Mouse (Mus musculus) lung, embryonic 15.5 days (tissue): ENCODE measurements around the gene Retn. TPM values are rescaled to one million over a fixed set of nuclear protein-coding genes. Genes with fewer than 3 reads are reported as not detected.

ENCODE experiments used
- ATAC-seq: fragments of 200-750 bp; cut with Nextera tagmentation; 2 replicates; pipeline ENCODE4 v1.8.0; 2017; ENCODE audit warnings: moderate number of reproducible peaks, borderline replicate concordance; ENCODE audit not compliant: low FRiP score, low TSS enrichment; ENCODE audit errors: extremely low read depth
- H3K27ac ChIP-seq: fragments of 300-500 bp; sonication (generic); 2 replicates; pipeline ENCODE4 v1.5.1; 2015; ENCODE audit warnings: moderate library complexity, mild to moderate bottlenecking, inconsistent platforms
- H3K27me3 ChIP-seq: fragments of 300-500 bp; sonication (generic); 2 replicates; pipeline ENCODE4 v1.6.1; 2015; ENCODE audit warnings: inconsistent platforms
- H3K36me3 ChIP-seq: fragments of 300-500 bp; sonication (generic); 2 replicates; pipeline ENCODE4 v1.6.1; 2015; ENCODE audit warnings: inconsistent platforms
- H3K4me1 ChIP-seq: fragments of 300-500 bp; sonication (generic); 2 replicates; pipeline ENCODE4 v1.6.1; 2015; ENCODE audit warnings: inconsistent platforms
- H3K4me2 ChIP-seq: fragments of 300-500 bp; sonication (generic); 2 replicates; pipeline ENCODE4 v1.6.1; 2015; ENCODE audit warnings: inconsistent platforms, mild to moderate bottlenecking, moderate library complexity
- H3K4me3 ChIP-seq: fragments of 300-500 bp; sonication (generic); 2 replicates; pipeline ENCODE4 v1.5.1; 2015; ENCODE audit warnings: mild to moderate bottlenecking, inconsistent platforms
- H3K9ac ChIP-seq: fragments of 300-500 bp; sonication (generic); 2 replicates; pipeline ENCODE4 v1.6.1; 2015; ENCODE audit warnings: inconsistent platforms
- H3K9me3 ChIP-seq: fragments of 300-500 bp; sonication (generic); 2 replicates; pipeline ENCODE4 v1.6.1; 2016; ENCODE audit warnings: inconsistent platforms
- WGBS: fragments of 180-500 bp; shearing (Covaris S2); methylation state at CpG from one replicate; pipeline ENCODE4 v1.1.7; 2015; 5-methylcytosine and 5-hydroxymethylcytosine counted together
- polyA plus RNA-seq: library from polyadenylated mRNA; unstranded; fragments of >200 nt; fragmentation: Nextera tagmentation; extraction: Ambion mirVana; gene quantifications from 2 replicates; pipeline ENCODE4 v1.2.1, GENCODE M21; 2015

The Retn gene
- polyA plus RNA-seq, 1 experiment from 2014 or later, result not detected

DNA sequence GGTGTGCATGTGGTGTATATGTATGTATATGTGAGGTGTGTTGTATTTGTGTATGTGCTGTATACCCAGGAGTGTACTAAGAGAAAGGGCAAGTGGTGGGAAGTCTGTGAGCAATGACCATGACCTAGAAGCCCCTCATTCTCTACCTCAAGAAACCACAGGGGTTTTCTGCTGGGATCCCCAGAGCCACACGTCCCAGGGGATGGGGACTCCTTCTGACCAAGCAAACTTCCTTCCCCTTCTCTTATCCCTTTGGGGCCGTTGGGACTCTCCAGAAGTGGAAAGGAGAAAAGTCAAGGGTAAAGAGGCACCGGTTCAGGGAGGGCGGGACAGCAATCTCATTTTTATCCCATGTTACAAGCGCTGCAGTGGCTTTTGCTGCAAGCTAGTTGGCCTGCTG is 29.9 kb downstream of the Retn start:
- Histone ChIP-seq H3K4me2 (no peak overlapping the region), H3K4me3 (no peak overlapping the region), H3K9ac (no peak overlapping the region), H3K4me1 (no peaks in the 10 kb centered on the region), H3K27ac (no peak overlapping the region), H3K36me3 (peaks cover 14% of the 10 kb centered on the region), H3K27me3 (no peaks in the 10 kb centered on the region), H3K9me3 (no peaks in the 10 kb centered on the region)
- ATAC-seq, result no peak
- WGBS, result 60% methylated on average over 5 of the region's 5 CpGs

DNA sequence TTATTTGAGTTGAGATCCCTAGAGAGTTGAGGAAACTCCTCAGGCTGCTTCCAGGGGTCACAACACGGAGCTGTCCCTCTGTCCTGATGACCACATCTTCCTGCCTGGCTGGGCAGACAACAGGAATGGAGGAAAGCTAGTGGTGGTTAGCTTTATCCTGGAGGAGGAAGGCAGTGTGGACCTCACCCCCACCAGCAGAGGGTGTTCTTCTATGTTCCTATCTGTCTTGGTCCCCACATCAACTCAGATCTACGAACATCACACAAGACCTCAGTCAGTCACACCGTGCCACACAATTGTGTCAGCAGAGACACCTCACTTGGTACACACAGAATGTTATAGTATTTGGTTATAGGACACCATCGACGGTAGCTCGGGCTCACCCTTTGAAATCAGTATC is 32.0 kb downstream of the Retn start:
- no peaks in the 10 kb centered on the region for H3K9me3 ChIP-seq
- H3K4me1 ChIP-seq, result no peaks in the 10 kb centered on the region
- H3K4me2 ChIP-seq, result no peak overlapping the region
- no peak overlapping the region for H3K9ac ChIP-seq
- no peaks in the 10 kb centered on the region; the same call in 1 of the 2 replicates for H3K36me3 ChIP-seq
- H3K27me3 ChIP-seq, result no peaks in the 10 kb centered on the region
- WGBS, result 73% methylated on average over 6 of the region's 6 CpGs
- no peak for ATAC-seq
- no peak overlapping the region for H3K27ac ChIP-seq
- no peak overlapping the region for H3K4me3 ChIP-seq

DNA sequence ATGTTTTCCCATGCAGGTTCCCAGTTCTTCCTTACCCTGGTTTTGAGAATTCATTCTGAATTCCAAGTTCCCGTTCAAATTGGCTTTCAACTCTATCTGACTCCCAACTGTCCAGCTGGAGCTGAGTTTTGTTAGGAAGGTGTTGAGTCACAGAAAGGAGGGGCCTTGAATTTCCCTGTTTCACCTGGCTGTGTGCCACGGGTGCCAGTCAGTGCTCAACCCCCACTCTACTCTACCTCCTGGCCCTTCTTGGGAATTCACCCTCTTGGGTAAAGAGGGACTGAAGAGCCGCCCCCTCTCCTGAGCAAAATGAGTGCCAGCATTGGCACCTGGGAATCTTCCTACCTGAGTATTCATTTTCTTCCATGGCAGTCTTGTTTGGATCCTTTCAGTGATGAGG is 35.2 kb downstream of the Retn start:
- Histone ChIP-seq H3K4me1 (no peaks in the 10 kb centered on the region), H3K9ac (no peak overlapping the region), H3K27ac (no peak overlapping the region), H3K27me3 (no peaks in the 10 kb centered on the region), H3K4me3 (no peak overlapping the region), H3K4me2 (no peak overlapping the region), H3K36me3 (no peaks in the 10 kb centered on the region), H3K9me3 (no peaks in the 10 kb centered on the region)
- 58% methylated on average over 3 of the region's 3 CpGs for WGBS
- no peak; the same call in 1 of the 2 replicates for ATAC-seq

DNA sequence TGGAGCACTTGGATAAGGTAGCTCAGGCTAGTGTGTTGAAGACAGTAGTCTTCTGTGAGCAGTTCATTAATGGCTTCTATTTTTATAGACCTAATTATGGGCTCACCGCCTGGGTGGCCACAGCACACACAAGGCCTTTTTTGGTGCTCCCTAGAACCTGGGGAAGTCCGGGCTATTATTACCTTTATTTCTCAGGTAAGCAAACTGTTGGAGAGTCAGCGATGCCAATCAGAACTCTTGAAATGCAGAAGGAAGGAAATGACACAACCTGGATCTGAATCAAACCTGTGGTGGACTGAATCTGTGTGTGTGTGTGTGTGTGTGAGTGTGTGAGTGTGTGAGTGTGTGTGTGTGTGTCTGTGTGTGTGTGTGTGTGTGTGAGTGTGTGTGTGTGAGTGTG is 38.6 kb downstream of the Retn start, which contains the start of gene Fcer2a:
Gene Fcer2a (minus strand): TSS at position 55 of the 400 bp plus-strand sequence.
- Histone ChIP-seq H3K4me1 (no peaks in the 10 kb centered on the region), H3K36me3 (no peaks in the 10 kb centered on the region), H3K9me3 (no peaks in the 10 kb centered on the region), H3K27ac (no peak within 1 kb of the TSS), H3K9ac (no peak within 1 kb of the TSS), H3K4me3 (no peak within 1 kb of the TSS), H3K4me2 (no peak within 1 kb of the TSS), H3K27me3 (no peaks in the 10 kb centered on the region)
- 81% methylated on average over 3 of the region's 3 CpGs for whole genome bisulfite sequencing
- ATAC-seq, result no peak

DNA sequence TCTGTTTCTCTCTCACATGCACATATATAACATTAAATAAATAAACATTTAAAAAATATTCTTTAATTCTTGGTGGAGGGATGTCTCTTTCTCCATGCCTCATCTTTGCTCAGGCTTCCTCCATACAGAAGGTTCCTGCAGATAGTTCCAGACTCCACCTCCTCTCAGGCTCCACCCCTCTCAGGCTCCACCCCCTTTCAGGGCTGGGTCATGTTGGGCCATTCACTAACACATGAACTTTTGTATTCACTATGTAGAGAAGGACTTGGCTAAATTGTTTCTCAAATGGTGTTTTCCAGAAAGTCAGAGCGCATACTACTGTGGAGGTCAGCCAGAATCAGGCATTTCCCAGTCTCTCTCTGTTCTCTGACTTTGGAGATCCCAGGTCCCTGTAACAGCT is 45.9 kb downstream of the Retn start:
- no peak for ATAC-seq
- Histone ChIP-seq H3K4me2 (no peak overlapping the region), H3K36me3 (no peaks in the 10 kb centered on the region), H3K4me1 (no peaks in the 10 kb centered on the region), H3K27me3 (no peaks in the 10 kb centered on the region), H3K4me3 (no peak overlapping the region), H3K9ac (no peak overlapping the region), H3K27ac (no peak overlapping the region), H3K9me3 (no peaks in the 10 kb centered on the region)
- 86% methylated on average over 1 of the region's 1 CpGs for WGBS

DNA sequence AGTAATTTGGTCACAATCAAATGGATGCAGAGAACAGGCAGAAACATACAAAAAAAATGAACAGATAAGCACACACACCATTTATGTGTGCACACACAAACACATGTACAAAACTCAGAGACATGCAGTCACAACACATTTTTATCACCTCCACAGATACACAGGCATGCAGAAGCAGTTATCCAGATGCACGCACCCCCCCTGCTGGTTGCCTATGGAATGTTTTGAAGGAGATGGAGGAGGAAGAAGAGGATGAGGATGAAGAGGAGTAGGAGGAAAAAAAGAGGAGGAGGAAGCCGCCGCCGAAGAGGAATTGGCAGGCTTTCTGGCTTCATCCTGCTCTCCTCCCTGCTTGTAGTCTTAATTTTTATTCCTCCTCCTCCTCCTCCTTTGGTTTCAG is 50.1 kb downstream of the Retn start:
- 51% methylated on average over 4 of the region's 4 CpGs for WGBS
- Histone ChIP-seq H3K4me3 (no peak overlapping the region), H3K36me3 (no peaks in the 10 kb centered on the region), H3K27ac (no peak overlapping the region), H3K27me3 (no peaks in the 10 kb centered on the region), H3K4me1 (no peaks in the 10 kb centered on the region), H3K9ac (no peak overlapping the region), H3K9me3 (no peaks in the 10 kb centered on the region), H3K4me2 (no peak overlapping the region)
- ATAC-seq, result no peak

DNA sequence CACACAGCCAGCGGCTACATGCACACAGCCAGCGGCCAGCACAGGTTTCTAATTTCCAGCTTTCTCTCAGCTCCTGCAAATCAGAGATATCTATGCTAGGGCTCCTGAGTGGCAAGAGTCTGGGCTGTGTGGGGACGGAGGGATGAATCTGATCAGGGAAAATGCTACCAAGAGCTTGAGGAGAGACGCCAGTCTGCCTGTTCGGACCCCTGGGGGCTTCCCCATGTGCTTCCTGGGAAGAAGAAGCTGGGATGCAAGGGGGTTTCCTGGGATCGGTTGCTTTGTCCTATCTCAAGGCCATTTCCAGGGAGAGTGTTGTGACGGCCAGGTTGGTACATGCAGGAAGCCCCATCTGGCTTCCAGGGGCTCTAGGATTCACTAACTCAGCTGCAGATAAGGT is 52.0 kb downstream of the Retn start:
- 55% methylated on average over 7 of the region's 7 CpGs for WGBS
- ATAC-seq, result no peak
- H3K4me2 ChIP-seq, result no peak overlapping the region
- H3K4me1 ChIP-seq, result no peaks in the 10 kb centered on the region
- no peak overlapping the region for H3K27ac ChIP-seq
- no peak overlapping the region for H3K4me3 ChIP-seq
- no peak overlapping the region for H3K9ac ChIP-seq
- H3K36me3 ChIP-seq, result no peaks in the 10 kb centered on the region
- no peaks in the 10 kb centered on the region for H3K27me3 ChIP-seq
- H3K9me3 ChIP-seq, result no peaks in the 10 kb centered on the region

Other genes with a start within 250 kb of the Retn start
- gene Pex11g, start 188.1 kb upstream of the Retn start, polyA plus RNA-seq, result 9.2 and 11.4 TPM in 2 replicates
- not detected in 2 replicates for gene Tex45, start 184.9 kb upstream of the Retn start, polyA plus RNA-seq
- gene Zfp358, start 162.6 kb upstream of the Retn start, polyA plus RNA-seq, result 44.6 and 45.2 TPM in 2 replicates
- gene Mcoln1, start 155.3 kb upstream of the Retn start, polyA plus RNA-seq, result 45.7 and 50.7 TPM in 2 replicates
- gene Pnpla6, start 140.4 kb upstream of the Retn start, polyA plus RNA-seq, result 21.7 and 29.9 TPM in 2 replicates
- gene C330021F23Rik, start 87.8 kb upstream of the Retn start, polyA plus RNA-seq, result 0.77 and 1.1 TPM in 2 replicates
- 5.8 and 6.9 TPM in 2 replicates for gene Camsap3, start 68.5 kb upstream of the Retn start, polyA plus RNA-seq
- gene Xab2, start 34.5 kb upstream of the Retn start, polyA plus RNA-seq, result 58.0 and 61.8 TPM in 2 replicates
- gene Pet100, start 34.2 kb upstream of the Retn start, polyA plus RNA-seq, result 83.5 and 91.0 TPM in 2 replicates
- 0.12 TPM in 1 of 2 replicates, not detected in the other for gene Pcp2, start 30.2 kb upstream of the Retn start, polyA plus RNA-seq
- gene Stxbp2, start 24.8 kb upstream of the Retn start, polyA plus RNA-seq, result 75.6 and 84.6 TPM in 2 replicates
- gene Mcemp1, start 10.0 kb downstream of the Retn start, polyA plus RNA-seq, result 1.8 and 2.0 TPM in 2 replicates
- 6.8 and 8.2 TPM in 2 replicates for gene Fcor, start 16.6 kb downstream of the Retn start, polyA plus RNA-seq
- gene Trappc5, start 20.5 kb downstream of the Retn start, polyA plus RNA-seq, result 38.4 and 39.4 TPM in 2 replicates
- gene Fcer2a, start 38.4 kb downstream of the Retn start, polyA plus RNA-seq, result 0.23 TPM in 1 of 2 replicates, not detected in the other
- 0.40 and 0.47 TPM in 2 replicates for gene Clec4g, start 64.9 kb downstream of the Retn start, polyA plus RNA-seq
- 0.26 and 0.34 TPM in 2 replicates for gene Cd209a, start 93.2 kb downstream of the Retn start, polyA plus RNA-seq
- not detected in 2 replicates for gene Cd209e, start 198.5 kb downstream of the Retn start, polyA plus RNA-seq
- gene Cd209d, start 222.8 kb downstream of the Retn start, polyA plus RNA-seq, result not detected in 2 replicates